Mouse (Mus musculus): Measurements from ENCODE around the gene Cysltr1. TPM values are rescaled to one million over a fixed set of nuclear protein-coding genes. Genes with fewer than 3 reads are reported as not detected.

The Cysltr1 gene
- polyA plus RNA-seq, 1 experiment, result 0.07 TPM

GRCm38 (mm10) chrX:106582197-106582596 is 21.3 kb downstream of the Cysltr1 start:
- no peaks in the 10 kb centered on the region for H3K4me1 ChIP-seq
- no peaks in the 10 kb centered on the region for H3K36me3 ChIP-seq (replicated peaks; ENCODE audit: low read length)
- TF ChIP-seq GATA1 (IDR thresholded peaks at IDR 0.05; ENCODE audit: borderline replicate concordance, low read length), result no peak
- TF ChIP-seq FLI1 (IDR thresholded peaks at IDR 0.05; ENCODE audit: low read length), result no peak
- no peak overlapping the region for H3K4me3 ChIP-seq (replicated peaks)
- H3K27me3 ChIP-seq (replicated peaks), result no peaks in the 10 kb centered on the region
- H3K9me3 ChIP-seq, result no peaks in the 10 kb centered on the region

DNA sequence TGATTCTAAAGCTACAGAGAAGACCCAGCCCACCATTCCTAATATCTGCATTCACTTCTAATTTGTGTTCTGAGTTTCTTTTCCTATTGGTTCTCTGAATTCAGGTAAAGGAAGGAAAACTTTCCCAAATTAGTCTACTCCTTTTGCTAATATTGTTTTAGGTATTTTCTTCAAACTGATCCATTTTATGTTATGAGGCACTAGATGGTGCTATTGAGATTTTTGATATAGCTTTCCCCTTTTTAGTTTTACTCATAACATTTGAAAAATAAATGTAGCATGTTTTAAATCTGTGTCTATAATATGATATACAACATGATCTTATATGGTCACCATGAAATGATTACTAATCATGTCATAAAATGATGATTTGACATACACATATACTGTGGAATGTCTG is 23.1 kb downstream of the Cysltr1 start:
- H3K4me1 ChIP-seq, result no peaks in the 10 kb centered on the region
- no peaks in the 10 kb centered on the region for H3K9me3 ChIP-seq
- TF ChIP-seq FLI1 (IDR thresholded peaks at IDR 0.05; ENCODE audit: low read length) (no peak), GATA1 (IDR thresholded peaks at IDR 0.05; ENCODE audit: borderline replicate concordance, low read length) (no peak)
- no peaks in the 10 kb centered on the region for H3K27me3 ChIP-seq (replicated peaks)
- no peaks in the 10 kb centered on the region for H3K36me3 ChIP-seq (replicated peaks; ENCODE audit: low read length)
- no peak overlapping the region for H3K4me3 ChIP-seq (replicated peaks)

GRCm38 (mm10) chrX:106578966-106579365 is 24.5 kb downstream of the Cysltr1 start:
- no peak for TF ChIP-seq FLI1 (IDR thresholded peaks at IDR 0.05; ENCODE audit: low read length)
- TF ChIP-seq GATA1 (IDR thresholded peaks at IDR 0.05; ENCODE audit: borderline replicate concordance, low read length), result no peak
- Histone ChIP-seq H3K4me3 (replicated peaks) (no peak overlapping the region), H3K36me3 (replicated peaks; ENCODE audit: low read length) (no peaks in the 10 kb centered on the region), H3K9me3 (no peaks in the 10 kb centered on the region), H3K4me1 (no peaks in the 10 kb centered on the region), H3K27me3 (replicated peaks) (no peaks in the 10 kb centered on the region)

DNA sequence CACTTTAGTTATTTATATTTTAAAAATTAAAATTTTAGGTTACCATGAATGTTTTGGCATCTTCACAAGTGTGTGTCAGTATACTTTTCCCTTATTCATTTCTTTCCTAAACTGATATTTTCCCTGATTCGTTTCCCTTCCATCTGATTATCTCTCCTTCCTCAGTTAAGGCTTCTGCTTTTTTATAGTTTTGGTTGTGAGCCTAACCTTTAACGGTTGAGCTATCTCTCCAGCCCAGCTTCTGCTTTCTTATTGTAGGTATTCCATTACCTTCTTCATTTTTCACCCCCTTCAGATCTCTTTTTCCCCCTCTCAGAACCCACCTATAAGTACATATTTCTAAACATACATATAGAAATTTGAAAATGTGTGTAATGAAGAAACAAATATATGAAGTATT is 48.0 kb downstream of the Cysltr1 start:
- Histone ChIP-seq H3K4me1 (no peaks in the 10 kb centered on the region), H3K36me3 (replicated peaks; ENCODE audit: low read length) (no peaks in the 10 kb centered on the region), H3K9me3 (no peaks in the 10 kb centered on the region), H3K4me3 (replicated peaks) (no peak overlapping the region), H3K27me3 (replicated peaks) (no peaks in the 10 kb centered on the region)
- TF ChIP-seq GATA1 (IDR thresholded peaks at IDR 0.05; ENCODE audit: borderline replicate concordance, low read length) (no peak), FLI1 (IDR thresholded peaks at IDR 0.05; ENCODE audit: low read length) (no peak)

GRCm38 (mm10) chrX:106536359-106536758 is 67.1 kb downstream of the Cysltr1 start:
- no peaks in the 10 kb centered on the region for H3K36me3 ChIP-seq (replicated peaks; ENCODE audit: low read length)
- TF ChIP-seq GATA1 (IDR thresholded peaks at IDR 0.05; ENCODE audit: borderline replicate concordance, low read length) (no peak), FLI1 (IDR thresholded peaks at IDR 0.05; ENCODE audit: low read length) (no peak)
- no peaks in the 10 kb centered on the region for H3K27me3 ChIP-seq (replicated peaks)
- H3K4me3 ChIP-seq (replicated peaks), result no peak overlapping the region
- no peaks in the 10 kb centered on the region for H3K4me1 ChIP-seq
- H3K9me3 ChIP-seq, result 0 out of 2 replicates have a peak, but pooled peaks cover 7% of the 10 kb centered on the region

Other genes starting within 250 kb of the Cysltr1 start
- gene Fndc3c1, start 118.3 kb downstream of the Cysltr1 start, polyA plus RNA-seq (2012; ENCODE audit: insufficient read depth, low replicate concordance), result not detected in 2 replicates
- not detected in 2 replicates for gene Gm5127, start 20.5 kb downstream of the Cysltr1 start, polyA plus RNA-seq (2012; ENCODE audit: insufficient read depth, low replicate concordance)
- not detected in 2 replicates for gene Rtl3, start 237.0 kb upstream of the Cysltr1 start, polyA plus RNA-seq (2012; ENCODE audit: insufficient read depth, low replicate concordance)